Mouse (Mus musculus) kidney, adult 2 months (tissue): ENCODE measurements around the gene Gm11011.

Experiments
- CTCF ChIP-seq: fragments of 200-500 bp; conservative IDR thresholded peaks from 2 replicates; pipeline ENCODE4 v1.5.1; 2011; ENCODE audit warnings: low read depth, mild to moderate bottlenecking, control low read depth, low read length, moderate library complexity, mixed read lengths; ENCODE audit not compliant: insufficient read depth, insufficient read length
- POLR2A ChIP-seq: fragments of 200-500 bp; IDR thresholded peaks from one replicate; pipeline ENCODE4 v1.6.1; 2011; ENCODE audit warnings: low read depth, low read length, control low read depth

DNA sequence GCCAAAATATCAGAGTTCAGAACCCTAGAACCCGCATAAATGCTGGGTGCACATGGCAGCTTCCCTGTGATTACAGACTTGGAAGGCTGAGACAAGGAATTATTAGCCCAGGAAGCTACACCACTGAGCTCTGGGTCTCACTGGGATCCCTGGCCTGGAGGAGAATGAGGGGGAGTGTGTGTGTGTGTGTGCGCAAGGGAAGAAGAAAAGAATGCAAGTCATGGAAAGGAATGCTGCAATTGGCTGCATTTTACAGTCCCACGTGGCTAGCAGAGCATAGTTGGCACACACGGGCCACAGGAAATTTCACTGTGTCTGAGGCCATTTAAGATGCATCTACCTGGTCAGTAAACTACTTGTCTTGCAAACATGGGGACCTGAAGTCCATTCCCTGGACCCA is 48.6 kb downstream of the Gm11011 start:
- no peak for TF ChIP-seq POLR2A
- TF ChIP-seq CTCF, result no peak
